Mouse (Mus musculus) lung, adult 2 months (tissue): ENCODE data around the gene Clic1.

ENCODE experiments used
- CTCF ChIP-seq: fragments of 200-500 bp; IDR thresholded peaks from 2 replicates; pipeline ENCODE4 v1.5.1; 2011; ENCODE audit warnings: mild to moderate bottlenecking, low read length, control low read depth; ENCODE audit not compliant: insufficient read depth
- POLR2A ChIP-seq: fragments of 200-500 bp; IDR thresholded peaks from 2 replicates; pipeline ENCODE4 v1.6.1; 2011; ENCODE audit warnings: low read depth, mild to moderate bottlenecking, control low read depth, low read length, borderline replicate concordance; ENCODE audit errors: extremely low read depth

DNA sequence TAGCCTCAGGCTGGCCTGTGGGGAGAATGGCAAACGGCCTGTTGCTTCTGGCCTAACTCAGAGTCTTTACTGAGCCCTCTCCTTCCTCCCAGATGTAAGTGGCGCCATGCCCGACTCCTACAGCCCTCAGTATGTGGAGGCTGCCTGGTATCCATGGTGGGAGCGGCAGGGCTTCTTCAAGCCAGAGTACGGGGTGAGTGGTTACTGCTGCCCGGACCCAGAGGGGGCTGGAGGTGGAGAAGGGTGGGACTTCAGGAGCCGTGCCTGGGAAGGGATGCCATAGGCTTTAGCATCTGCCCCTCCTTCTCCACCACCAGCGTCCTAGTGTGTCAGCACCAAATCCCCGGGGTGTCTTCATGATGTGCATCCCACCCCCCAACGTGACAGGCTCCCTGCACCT, 44.6 kb upstream of the Clic1 start:
- TF ChIP-seq POLR2A = no peak
- no peak for TF ChIP-seq CTCF
